Mouse (Mus musculus) thymus, adult 18-20 months (tissue): Measurements from ENCODE around the gene Tmprss3.

Experiments used
- DNase-seq, 2 experiments: peaks; one replicate each; pipeline ENCODE4 v3.0.0; 2022; ENCODE audit warnings: mixed read lengths in 2 of 2

Gene Tmprss3

GRCm38 (mm10) chr17:31136291-31136690 is 62.5 kb downstream of the Tmprss3 start:
- no peak for DNase-seq

- DNase-seq = no peak
Observed at GRCm38 (mm10) chr17:31134913-31135312, 63.9 kb downstream of the Tmprss3 start.

GRCm38 (mm10) chr17:31133776-31134175 is 65.0 kb downstream of the Tmprss3 start:
- no peak for DNase-seq

GRCm38 (mm10) chr17:31131269-31131821 is 67.4 kb downstream of the Tmprss3 start:
- DNase-seq = no peak

GRCm38 (mm10) chr17:31129452-31129851 is 69.3 kb downstream of the Tmprss3 start, which contains the start of gene Tff3:
Gene Tff3, minus strand, starts transcription at chr17:31129646.
- no peak for DNase-seq
